ENCODE assay signal across 13 mouse cellular contexts in genomic region chr7:89558446-89559039, GRCm38 (mm10). TPM values are rescaled to one million over a fixed set of nuclear protein-coding genes. Genes with fewer than 3 reads are reported as not detected.
A peak's percentile ranks its signal among the peaks of the same experiment; 100 is the strongest.
DNase-seq lines count a peak whose midpoint lies in the region; ATAC-seq and TF ChIP-seq lines count a peak whose summit lies in the region.
"Had no signal": no experiment of that assay in that cellular context is flagged by ENCODE, and none has a peak within 500 bp of the region (broad histone marks: within the 10 kb centered on the region; RNA-seq: fewer than 3 reads in every experiment).

No protein-coding gene starts in this region.

- no peaks in the 10 kb centered on the region for H3K4me1 ChIP-seq in lung, adult 2 months (ENCODE audit: control insufficient read depth, insufficient read depth, low read length)
- H3K4me1 ChIP-seq in forebrain, embryonic 11.5 days (replicated peaks; ENCODE audit: control insufficient read depth, insufficient read depth, low read length): no peaks in the 10 kb centered on the region; the same call in 1 of the 2 replicates
- H3K4me1 ChIP-seq: liver, embryonic 15.5 days had no signal

- H3K4me2 ChIP-seq in forebrain, embryonic 11.5 days (ENCODE audit: low read depth, low read length, severe bottlenecking): no peak overlapping the region
- H3K4me2 ChIP-seq: liver, embryonic 15.5 days; midbrain, embryonic 11.5 days had no signal

- no peak for TF ChIP-seq CTCF in lung, adult 2 months (IDR thresholded peaks at IDR 0.05; ENCODE audit: insufficient read depth, low read length)

- 0 out of 2 replicates have a peak, but pooled peaks have one; percentile 24 for ATAC-seq in forebrain, embryonic 11.5 days (replicated peaks; ENCODE audit: low FRiP score)
- ATAC-seq: intestine, postnatal 0 days had no signal

- no peak for TF ChIP-seq POLR2A in lung, adult 2 months (IDR thresholded peaks at IDR 0.05; ENCODE audit: borderline replicate concordance, extremely low read depth, low read depth, low read length)

- H3K9ac ChIP-seq in forebrain, embryonic 11.5 days (ENCODE audit: low read length): no peak overlapping the region
- H3K9ac ChIP-seq: liver, embryonic 15.5 days had no signal

- no peaks in the 10 kb centered on the region for H3K9me3 ChIP-seq in forebrain, embryonic 11.5 days (ENCODE audit: control insufficient read depth, low read length)
- H3K9me3 ChIP-seq: liver, embryonic 15.5 days had no signal

- WGBS in lung, adult 2 months: 77% methylated on average over 11 of the region's 11 CpGs
- 78% methylated on average over 11 of the region's 11 CpGs for WGBS in forebrain, embryonic 11.5 days

- peak; percentile 4 for DNase-seq in lung, postnatal 14 days
- no peak for DNase-seq in lung, adult 2 months
- DNase-seq in forebrain, embryonic 11.5 days (ENCODE audit: low spot score): no peak
- DNase-seq in layer of hippocampus, adult 11-12 months (ENCODE audit: low spot score): peak; percentile 31
- DNase-seq in testis, postnatal 10 days (ENCODE audit: low spot score): no peak
- no peak for DNase-seq in spleen, postnatal 4 days (ENCODE audit: low spot score in 2 of 2)
- DNase-seq in spleen, postnatal 14 days (ENCODE audit: low spot score in 2 of 2): no peak
- DNase-seq: adrenal gland, postnatal 14 days; cerebellum, adult 11 months; heart, postnatal 14 days had no signal

- no peak overlapping the region for H3K27ac ChIP-seq in forebrain, embryonic 11.5 days (ENCODE audit: low read depth, low read length)
- H3K27ac ChIP-seq: liver, embryonic 15.5 days had no signal

- H3K36me3 ChIP-seq in forebrain, embryonic 11.5 days (ENCODE audit: control insufficient read depth, insufficient read depth, low read length): no peaks in the 10 kb centered on the region
- H3K36me3 ChIP-seq: liver, embryonic 15.5 days had no signal

- no peak overlapping the region for H3K4me3 ChIP-seq in lung, adult 2 months (replicated peaks; ENCODE audit: extremely low read depth, low read depth, low read length)
- H3K4me3 ChIP-seq in forebrain, embryonic 11.5 days (ENCODE audit: low read depth, low read length): no peak overlapping the region
- H3K4me3 ChIP-seq: liver, embryonic 15.5 days had no signal

- no peaks in the 10 kb centered on the region for H3K27me3 ChIP-seq in forebrain, embryonic 11.5 days (ENCODE audit: control insufficient read depth, insufficient read depth, low read length)
- H3K27me3 ChIP-seq: liver, embryonic 15.5 days had no signal

RNA-seq across cellular contexts. Expression of gene Prss23, which starts 31.6 kb away (rescaled TPM):
- polyA plus RNA-seq in lung, adult 2 months (2012; rRNA removed): 91.3 and 104 TPM in 2 replicates
- 31.7 and 32.3 TPM in 2 replicates for polyA plus RNA-seq in forebrain, embryonic 11.5 days (2014; fragmentation: Nextera tagmentation; extraction: Ambion mirVana)

Comparison
In these comparisons a context has a peak if more than half of its experiments do, and no peak if none do; other contexts are left out.
1. DNase-seq: peak in lung, postnatal 14 days (single experiment) and layer of hippocampus, adult 11-12 months (single experiment); none in lung, adult 2 months (single experiment), forebrain, embryonic 11.5 days (single experiment), testis, postnatal 10 days (single experiment), spleen, postnatal 4 days (0 of 2) and spleen, postnatal 14 days (0 of 2).